Mouse (Mus musculus) liver, adult 2 months (tissue): ENCODE results near the gene Med15.

ENCODE experiments used
- CTCF ChIP-seq: fragments of 200-500 bp; IDR thresholded peaks from 2 replicates; pipeline ENCODE4 v1.5.1; 2011; ENCODE audit warnings: low read depth, low read length, control low read depth
- POLR2A ChIP-seq: fragments of 200-500 bp; IDR thresholded peaks from 2 replicates; pipeline ENCODE4 v1.6.1; 2011; ENCODE audit warnings: low read length, control low read depth; ENCODE audit not compliant: insufficient read depth; ENCODE audit errors: extremely low read depth

- TF ChIP-seq POLR2A (no peak), CTCF (peak; percentile 85)
These were observed 11.8 kb upstream of the Med15 start for GRCm38 (mm10) chr16:17744536-17744935.
